Mouse (Mus musculus): ENCODE data around the gene Nr2c1. TPM values are rescaled to one million over a fixed set of nuclear protein-coding genes. Genes with fewer than 3 reads are reported as not detected.

Nr2c1 gene
- total and polyA plus RNA-seq, 2 experiments = 3.7 to 6.4 TPM

- H3K9ac ChIP-seq (ENCODE audit: low read depth, low read length) = no peak overlapping the region
- TF ChIP-seq CTCF (IDR thresholded peaks at IDR 0.05; ENCODE audit: low read depth, low read length) (no peak), POLR2A (IDR thresholded peaks at IDR 0.05; ENCODE audit: extremely low read depth, insufficient read depth, low read length) (no peak)
- H3K4me1 ChIP-seq (ENCODE audit: control insufficient read depth, insufficient read depth, low read length) = peaks cover 11% of the 10 kb centered on the region
- peaks cover 39% of the 10 kb centered on the region for H3K36me3 ChIP-seq (ENCODE audit: control insufficient read depth, insufficient read depth, low read length)
- WGBS = 75% methylated on average over 8 of the region's 8 CpGs
- no peak overlapping the region for H3K4me3 ChIP-seq (ENCODE audit: insufficient read depth, low read depth, low read length)
- no peaks in the 10 kb centered on the region for H3K27me3 ChIP-seq (ENCODE audit: control insufficient read depth, insufficient read depth, low read length)
- no peak for DNase-seq (ENCODE audit: extremely low read depth, low read depth, low spot score)
- H3K79me2 ChIP-seq (ENCODE audit: control insufficient read depth, insufficient read depth, low read length) = no peaks in the 10 kb centered on the region
- H3K27ac ChIP-seq (replicated peaks; ENCODE audit: insufficient read depth, low read depth, low read length) = no peak overlapping the region
Observed at GRCm38 (mm10) chr10:94133081-94133480, 14.7 kb upstream of the Nr2c1 start.

- WGBS = 91% methylated on average over 7 of the region's 7 CpGs
- Histone ChIP-seq H3K4me1 (ENCODE audit: control insufficient read depth, insufficient read depth, low read length) (peaks cover 11% of the 10 kb centered on the region), H3K4me3 (ENCODE audit: insufficient read depth, low read depth, low read length) (no peak overlapping the region), H3K27me3 (ENCODE audit: control insufficient read depth, insufficient read depth, low read length) (no peaks in the 10 kb centered on the region), H3K9ac (ENCODE audit: low read depth, low read length) (no peak overlapping the region), H3K27ac (replicated peaks; ENCODE audit: insufficient read depth, low read depth, low read length) (no peak overlapping the region), H3K36me3 (ENCODE audit: control insufficient read depth, insufficient read depth, low read length) (peaks cover 40% of the 10 kb centered on the region), H3K79me2 (ENCODE audit: control insufficient read depth, insufficient read depth, low read length) (no peaks in the 10 kb centered on the region)
- DNase-seq (ENCODE audit: extremely low read depth, low read depth, low spot score) = no peak
- TF ChIP-seq POLR2A (IDR thresholded peaks at IDR 0.05; ENCODE audit: extremely low read depth, insufficient read depth, low read length) (no peak), CTCF (IDR thresholded peaks at IDR 0.05; ENCODE audit: low read depth, low read length) (no peak)
Observed at GRCm38 (mm10) chr10:94133674-94134073, 14.1 kb upstream of the Nr2c1 start.

GRCm38 (mm10) chr10:94134535-94135390 lies 13.1 kb upstream of the Nr2c1 start:
- Histone ChIP-seq H3K36me3 (ENCODE audit: control insufficient read depth, insufficient read depth, low read length) (peaks cover 46% of the 10 kb centered on the region), H3K27me3 (ENCODE audit: control insufficient read depth, insufficient read depth, low read length) (no peaks in the 10 kb centered on the region), H3K4me1 (ENCODE audit: control insufficient read depth, insufficient read depth, low read length) (peaks cover 7% of the 10 kb centered on the region), H3K9ac (ENCODE audit: low read depth, low read length) (no peak overlapping the region), H3K4me3 (ENCODE audit: insufficient read depth, low read depth, low read length) (no peak overlapping the region), H3K79me2 (ENCODE audit: control insufficient read depth, insufficient read depth, low read length) (no peaks in the 10 kb centered on the region), H3K27ac (replicated peaks; ENCODE audit: insufficient read depth, low read depth, low read length) (no peak overlapping the region)
- peak; percentile 80 for DNase-seq (ENCODE audit: extremely low read depth, low read depth, low spot score)
- WGBS = 74% methylated on average over 12 of the region's 12 CpGs
- TF ChIP-seq POLR2A (IDR thresholded peaks at IDR 0.05; ENCODE audit: extremely low read depth, insufficient read depth, low read length) (no peak), CTCF (IDR thresholded peaks at IDR 0.05; ENCODE audit: low read depth, low read length) (no peak)

- H3K4me3 ChIP-seq (ENCODE audit: insufficient read depth, low read depth, low read length) = no peak overlapping the region
- H3K4me1 ChIP-seq (ENCODE audit: control insufficient read depth, insufficient read depth, low read length) = peaks cover 9% of the 10 kb centered on the region
- no peak overlapping the region for H3K27ac ChIP-seq (replicated peaks; ENCODE audit: insufficient read depth, low read depth, low read length)
- TF ChIP-seq POLR2A (IDR thresholded peaks at IDR 0.05; ENCODE audit: extremely low read depth, insufficient read depth, low read length) (no peak), CTCF (IDR thresholded peaks at IDR 0.05; ENCODE audit: low read depth, low read length) (no peak)
- H3K9ac ChIP-seq (ENCODE audit: low read depth, low read length) = no peak overlapping the region
- 89% methylated on average over 10 of the region's 10 CpGs for WGBS
- H3K36me3 ChIP-seq (ENCODE audit: control insufficient read depth, insufficient read depth, low read length) = peaks cover 53% of the 10 kb centered on the region
- DNase-seq (ENCODE audit: extremely low read depth, low read depth, low spot score) = no peak
- no peaks in the 10 kb centered on the region; the same call in 1 of the 2 replicates for H3K79me2 ChIP-seq (ENCODE audit: control insufficient read depth, insufficient read depth, low read length)
- no peaks in the 10 kb centered on the region for H3K27me3 ChIP-seq (ENCODE audit: control insufficient read depth, insufficient read depth, low read length)
Observed at GRCm38 (mm10) chr10:94138890-94139482, 8.8 kb upstream of the Nr2c1 start.

GRCm38 (mm10) chr10:94140227-94140931 lies 7.4 kb upstream of the Nr2c1 start:
- H3K4me3 ChIP-seq (ENCODE audit: insufficient read depth, low read depth, low read length) = no peak overlapping the region
- no peak overlapping the region for H3K27ac ChIP-seq (replicated peaks; ENCODE audit: insufficient read depth, low read depth, low read length)
- H3K9ac ChIP-seq (ENCODE audit: low read depth, low read length) = no peak overlapping the region
- no peaks in the 10 kb centered on the region; the same call in 1 of the 2 replicates for H3K79me2 ChIP-seq (ENCODE audit: control insufficient read depth, insufficient read depth, low read length)
- no peaks in the 10 kb centered on the region for H3K27me3 ChIP-seq (ENCODE audit: control insufficient read depth, insufficient read depth, low read length)
- DNase-seq (ENCODE audit: extremely low read depth, low read depth, low spot score) = no peak
- H3K4me1 ChIP-seq (ENCODE audit: control insufficient read depth, insufficient read depth, low read length) = peaks cover 6% of the 10 kb centered on the region; the same call in 1 of the 2 replicates
- H3K36me3 ChIP-seq (ENCODE audit: control insufficient read depth, insufficient read depth, low read length) = peaks cover 57% of the 10 kb centered on the region
- WGBS = 88% methylated on average over 3 of the region's 3 CpGs
- TF ChIP-seq CTCF (IDR thresholded peaks at IDR 0.05; ENCODE audit: low read depth, low read length) (no peak), POLR2A (IDR thresholded peaks at IDR 0.05; ENCODE audit: extremely low read depth, insufficient read depth, low read length) (no peak)

Measured in liver, adult 2 months (tissue).